Mouse (Mus musculus): Measurements from ENCODE around the gene Tprgl.

The Tprgl gene

DNA sequence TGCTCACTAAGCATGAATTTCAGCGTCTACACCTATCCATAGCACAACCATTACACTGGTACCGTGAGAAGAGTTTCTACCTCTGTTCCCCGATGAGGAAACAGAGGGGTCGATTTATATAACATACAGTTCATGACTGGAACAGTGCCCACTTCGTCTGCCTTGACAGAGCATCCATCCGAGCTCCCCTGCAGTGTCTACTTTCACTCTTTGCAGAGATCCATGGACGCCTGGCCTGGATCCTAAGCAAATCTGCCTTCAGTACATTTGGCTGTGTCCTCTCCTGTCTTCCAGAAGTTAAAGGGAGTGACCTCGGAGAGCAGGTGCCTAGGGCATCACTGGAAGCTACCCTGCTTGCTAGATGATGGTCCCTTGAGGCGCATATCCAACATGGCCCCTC is 41.3 kb downstream of the Tprgl start:
- DNase-seq (ENCODE audit: low read depth, low spot score): peak; percentile 14

DNA sequence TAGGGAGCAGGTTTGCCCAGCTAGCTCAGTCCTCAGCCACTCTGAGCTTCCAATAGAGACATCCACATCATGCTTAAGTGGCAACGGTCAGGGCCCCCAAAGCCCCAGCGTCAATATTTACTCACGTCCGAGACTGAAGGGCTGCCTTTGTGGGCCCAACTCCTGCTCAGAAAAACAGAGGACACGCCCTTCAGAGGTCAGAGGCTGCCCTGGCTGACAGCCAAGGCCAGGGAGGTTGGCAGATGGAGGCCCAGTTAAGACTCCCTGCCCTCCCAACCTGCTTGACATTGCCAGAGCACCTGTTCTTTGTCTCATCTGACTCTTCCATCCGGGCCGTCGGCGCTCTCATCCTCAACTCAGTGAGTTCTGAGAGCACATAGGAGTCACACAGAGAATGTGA is 41.7 kb downstream of the Tprgl start:
- peak; percentile 86 for DNase-seq (ENCODE audit: low read depth, low spot score)

DNA sequence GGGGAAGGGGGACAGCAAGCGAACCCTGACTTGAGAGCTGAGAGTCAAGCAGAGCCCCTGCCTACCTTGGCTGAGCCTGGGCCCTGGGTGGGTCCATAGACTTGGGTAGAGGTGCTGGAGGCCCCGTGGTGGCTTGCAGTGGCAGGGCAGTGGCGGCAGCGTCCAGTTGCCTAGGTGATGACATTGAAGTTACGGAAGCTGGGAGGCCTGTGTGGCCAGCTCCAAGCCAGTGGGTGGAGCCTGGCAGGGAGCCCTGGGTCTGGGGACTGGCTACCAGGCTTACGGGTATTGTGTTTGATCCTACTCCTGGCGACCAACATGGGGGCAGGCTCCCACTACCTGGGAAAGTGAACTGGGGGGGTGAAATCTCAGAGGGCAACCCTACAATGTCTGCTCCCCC is 44.0 kb downstream of the Tprgl start:
- DNase-seq (ENCODE audit: low read depth, low spot score): no peak

DNA sequence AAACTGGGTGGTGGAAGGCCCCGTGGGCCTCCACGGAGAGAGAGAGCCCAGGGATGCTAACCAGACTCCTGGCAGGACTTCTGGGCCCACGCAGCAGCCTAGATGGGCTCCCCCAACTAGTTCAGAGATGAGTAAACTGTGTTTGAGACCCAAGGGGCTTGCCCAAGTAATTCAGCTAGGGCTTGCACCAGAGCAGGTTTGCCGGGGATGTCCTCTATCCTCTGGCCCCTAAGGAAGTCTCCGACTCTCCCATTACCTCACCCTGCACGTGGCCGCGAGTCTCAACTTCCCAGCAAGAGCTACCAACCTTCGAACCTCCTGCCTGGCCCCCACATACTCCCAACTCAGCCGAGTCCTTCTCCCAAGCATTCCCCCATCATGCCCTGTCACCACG is 50.6 kb downstream of the Tprgl start:
- DNase-seq (ENCODE audit: low read depth, low spot score): no peak

DNA sequence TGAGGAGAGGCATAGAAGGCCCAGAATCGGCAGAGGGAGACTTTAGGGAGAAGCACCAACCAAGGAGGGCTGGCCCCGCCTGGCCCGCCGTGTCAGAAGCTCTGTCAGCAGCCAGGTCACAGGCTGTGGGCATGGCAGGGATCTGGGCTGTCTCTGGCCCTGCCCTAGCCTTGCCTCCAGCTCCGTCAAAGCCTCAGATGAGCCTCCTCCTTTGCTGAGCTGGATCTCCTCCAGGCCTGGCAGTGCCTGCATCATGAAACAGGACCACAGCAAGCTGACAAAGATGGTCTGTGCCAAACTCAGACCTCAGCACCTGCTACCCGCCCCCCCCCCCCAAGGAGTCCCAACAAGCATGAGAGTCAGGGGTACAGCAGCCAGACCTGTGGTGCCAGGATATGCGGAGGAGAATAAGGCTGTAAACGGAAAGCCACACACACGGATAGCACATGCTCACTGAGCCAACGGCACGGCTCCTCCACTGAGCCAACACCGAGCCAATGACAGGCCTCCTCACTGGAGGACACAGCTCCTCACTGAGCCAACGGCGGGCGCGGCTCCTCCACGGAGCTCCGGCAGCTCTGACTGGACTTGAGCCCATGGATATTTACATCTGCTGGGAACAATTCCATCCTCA is 51.1 kb downstream of the Tprgl start:
- DNase-seq (ENCODE audit: low read depth, low spot score): peak; percentile 96
